Mouse (Mus musculus) spleen, postnatal 36 days (tissue): ENCODE measurements around the gene Bag6.

Experiments
- DNase-seq, 2 experiments: peaks; one replicate each; pipeline ENCODE4 v3.0.0; 2022; ENCODE audit warnings: low spot score in 2 of 2, mixed read lengths in 1 of 2

The Bag6 gene

GRCm38 (mm10) chr17:35146139-35146538, 11.2 kb downstream of the Bag6 start:
- no peak for DNase-seq

GRCm38 (mm10) chr17:35147348-35147747, 12.4 kb downstream of the Bag6 start:
- no peak for DNase-seq

- no peak for DNase-seq
Measured at GRCm38 (mm10) chr17:35147922-35148639, 13.1 kb downstream of the Bag6 start.

GRCm38 (mm10) chr17:35152121-35152520, 17.1 kb downstream of the Bag6 start:
- no peak for DNase-seq

- DNase-seq = no peak
Measured at GRCm38 (mm10) chr17:35153077-35153476, 18.1 kb downstream of the Bag6 start.

GRCm38 (mm10) chr17:35153931-35154330, 19.0 kb downstream of the Bag6 start:
- no peak for DNase-seq

- DNase-seq = no peak
Measured at GRCm38 (mm10) chr17:35154616-35155015, 19.6 kb downstream of the Bag6 start.

GRCm38 (mm10) chr17:35155451-35155850, 20.5 kb downstream of the Bag6 start:
- no peak for DNase-seq

GRCm38 (mm10) chr17:35156461-35157200, 21.7 kb downstream of the Bag6 start:
- DNase-seq = no peak

GRCm38 (mm10) chr17:35157254-35157653, 22.3 kb downstream of the Bag6 start:
- DNase-seq = no peak

GRCm38 (mm10) chr17:35157661-35158175, 22.7 kb downstream of the Bag6 start:
- no peak for DNase-seq

GRCm38 (mm10) chr17:35158850-35159593, 24.0 kb downstream of the Bag6 start:
- DNase-seq = no peak

GRCm38 (mm10) chr17:35159638-35160037, 24.7 kb downstream of the Bag6 start:
- no peak for DNase-seq

GRCm38 (mm10) chr17:35161421-35161820, 26.4 kb downstream of the Bag6 start:
- no peak for DNase-seq

GRCm38 (mm10) chr17:35162121-35162520, 27.1 kb downstream of the Bag6 start:
- DNase-seq = no peak

GRCm38 (mm10) chr17:35162730-35163129, 27.8 kb downstream of the Bag6 start:
- no peak for DNase-seq

GRCm38 (mm10) chr17:35163326-35164081, 28.5 kb downstream of the Bag6 start:
- DNase-seq = no peak

- DNase-seq = no peak
Measured at GRCm38 (mm10) chr17:35164218-35164567, 29.2 kb downstream of the Bag6 start.

- peak; percentile 98 for DNase-seq
Measured at GRCm38 (mm10) chr17:35164568-35165450, 29.8 kb downstream of the Bag6 start, which contains the start of gene Prrc2a. Gene Prrc2a, minus strand, starts transcription at chr17:35164897.

GRCm38 (mm10) chr17:35165451-35166155, 30.6 kb downstream of the Bag6 start:
- no peak for DNase-seq
